Mouse (Mus musculus): ENCODE data around the gene Krt13.

Krt13 gene

DNA sequence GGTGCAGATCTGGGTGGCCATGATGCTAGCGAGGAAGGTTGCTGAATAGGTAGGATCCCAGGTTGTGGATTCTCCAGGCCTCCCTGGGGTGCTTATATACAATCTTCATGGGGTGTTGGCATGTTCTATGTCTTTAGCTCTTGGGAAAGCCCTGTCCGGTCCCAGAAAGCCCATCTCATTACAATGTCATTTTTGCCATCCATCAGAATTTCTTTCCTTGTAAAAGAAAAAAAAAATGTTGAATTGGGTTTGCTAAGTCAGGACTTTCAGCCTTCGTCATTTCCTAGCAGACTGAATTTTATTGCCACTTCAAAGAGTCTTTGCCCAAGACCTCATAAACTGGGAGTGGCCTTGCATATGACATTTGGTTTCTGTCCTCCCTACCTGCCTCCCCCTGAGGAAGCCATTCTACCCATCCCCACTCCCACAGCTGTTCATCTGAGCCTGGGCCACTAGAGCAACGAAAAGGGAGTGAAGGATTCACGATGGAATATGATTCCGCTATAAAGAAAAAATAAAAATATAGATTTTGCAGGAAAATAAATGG is 15.7 kb downstream of the Krt13 start, which contains the start of gene Krt36:
Krt36 (minus strand) TSS at position 51 of the 547 bp plus-strand sequence.
- DNase-seq: no peak

DNA sequence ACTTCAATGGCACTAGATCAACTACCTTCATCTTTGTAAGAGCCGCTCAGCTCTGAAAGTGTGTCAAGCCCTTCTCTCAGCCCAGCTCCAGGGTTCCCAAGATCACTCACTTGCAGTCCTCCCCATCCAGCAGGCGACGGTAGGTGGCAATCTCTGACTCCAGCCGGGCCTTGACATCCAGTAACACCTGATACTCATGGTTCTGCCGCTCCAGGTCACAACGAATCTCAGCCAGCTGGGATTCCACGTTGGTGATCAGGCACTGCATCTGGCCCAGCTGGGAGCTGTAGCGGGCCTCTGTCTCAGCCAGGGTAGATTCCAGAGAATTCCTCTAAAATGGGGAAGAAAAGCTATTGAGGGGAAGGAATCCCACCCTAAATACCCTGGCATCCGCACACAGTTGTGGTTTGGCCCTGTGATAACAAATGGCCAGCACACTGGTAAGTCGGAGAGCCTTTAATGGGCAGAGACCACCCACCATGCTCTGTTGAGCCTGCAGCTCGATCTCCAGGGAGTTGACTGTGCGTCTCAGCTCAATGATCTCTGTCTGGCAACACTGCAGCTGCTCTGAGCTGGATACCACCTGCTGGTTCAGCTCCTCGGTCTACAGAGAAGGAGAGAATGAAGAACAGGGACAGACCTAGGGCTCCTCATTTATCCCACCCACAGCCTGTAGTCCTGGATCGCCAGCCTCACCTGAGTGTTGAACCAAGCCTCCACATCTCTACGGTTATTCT is 18.5 kb downstream of the Krt13 start:
- no peak for DNase-seq

- no peak for DNase-seq
These were observed 21.0 kb downstream of the Krt13 start for GRCm38 (mm10) chr11:100100391-100100790.

DNA sequence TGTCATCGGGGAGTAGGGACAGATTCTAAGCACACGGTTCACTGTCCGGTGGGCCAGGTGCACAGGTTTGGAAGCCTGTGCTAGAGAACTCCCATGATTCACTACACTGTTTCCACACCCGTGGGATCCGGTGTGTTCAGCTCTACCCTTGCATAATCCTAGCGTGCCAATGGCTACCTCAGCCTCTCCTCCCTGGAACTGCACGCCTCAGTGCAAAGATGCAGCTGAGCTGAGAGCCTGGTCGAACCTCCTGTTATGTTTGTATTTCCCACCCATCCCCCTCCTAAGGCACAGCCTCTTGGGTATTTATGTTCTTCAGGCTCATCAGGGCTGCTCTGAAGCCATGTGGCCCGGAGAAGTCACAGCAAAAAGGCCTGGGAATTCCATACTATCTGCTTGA is 23.5 kb downstream of the Krt13 start:
- no peak for DNase-seq

GRCm38 (mm10) chr11:100096141-100096540 is 25.2 kb downstream of the Krt13 start, which contains the start of gene Krt35:
Krt35 (minus strand) TSS chr11:100096241.
- DNase-seq: no peak

GRCm38 (mm10) chr11:100088378-100089025 is 32.9 kb downstream of the Krt13 start:
- no peak for DNase-seq

- no peak for DNase-seq
These were observed 33.5 kb downstream of the Krt13 start, which contains the start of gene Krt32 for GRCm38 (mm10) chr11:100087861-100088260. Krt32 (minus strand) TSS chr11:100088226.

GRCm38 (mm10) chr11:100073873-100074272 is 47.5 kb downstream of the Krt13 start:
- no peak for DNase-seq
